Mouse (Mus musculus) thymus, adult 2 months (tissue): ENCODE results near the gene Syce3.

Experiments
- CTCF ChIP-seq: fragments of 200-500 bp; IDR thresholded peaks from 2 replicates; pipeline ENCODE4 v1.5.1; 2012; ENCODE audit warnings: mild to moderate bottlenecking, control low read depth, low read length, moderate library complexity, borderline replicate concordance; ENCODE audit not compliant: control insufficient read depth, poor library complexity, insufficient read depth; ENCODE audit errors: extremely low read depth
- POLR2A ChIP-seq: fragments of 200-500 bp; IDR thresholded peaks from 2 replicates; pipeline ENCODE4 v1.6.1; 2012; ENCODE audit warnings: mild to moderate bottlenecking, low read length, control low read depth, moderate library complexity; ENCODE audit not compliant: control insufficient read depth, poor library complexity, insufficient read depth; ENCODE audit errors: extremely low read depth

DNA sequence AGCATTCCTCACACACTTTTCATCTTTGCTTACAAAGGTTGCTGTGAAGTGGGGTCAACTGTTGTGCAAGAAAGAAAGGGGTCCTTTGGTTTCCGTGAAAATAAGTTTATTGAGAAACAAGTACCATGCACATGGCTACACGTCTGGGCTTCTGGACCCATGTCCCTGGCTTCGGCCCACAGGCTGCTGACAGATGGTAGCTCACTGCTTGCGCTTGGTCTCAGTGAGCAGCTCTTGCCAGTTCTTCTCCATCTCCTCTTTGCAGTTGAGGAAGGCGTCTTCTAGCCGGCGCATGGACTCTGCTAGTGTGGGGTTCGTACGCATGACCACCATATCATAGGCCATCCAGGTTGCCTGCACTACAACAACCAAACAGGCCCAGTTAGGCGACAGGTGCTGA is 20.2 kb downstream of the Syce3 start:
- TF ChIP-seq CTCF = no peak
- TF ChIP-seq POLR2A = no peak
